Mouse (Mus musculus): ENCODE results near the gene Amhr2.

Gene Amhr2

GRCm38 (mm10) chr15:102470605-102471294 is 25.6 kb downstream of the Amhr2 start:
- peak; percentile 78 for DNase-seq (ENCODE audit: low spot score)

GRCm38 (mm10) chr15:102471295-102471645 is 26.1 kb downstream of the Amhr2 start:
- DNase-seq (ENCODE audit: low spot score) = no peak

GRCm38 (mm10) chr15:102471727-102472126 is 26.6 kb downstream of the Amhr2 start:
- DNase-seq (ENCODE audit: low spot score) = no peak

GRCm38 (mm10) chr15:102473246-102473645 is 28.1 kb downstream of the Amhr2 start:
- DNase-seq (ENCODE audit: low spot score) = no peak

- DNase-seq (ENCODE audit: low spot score) = no peak
Measured at GRCm38 (mm10) chr15:102474520-102474919, 29.4 kb downstream of the Amhr2 start.

- DNase-seq (ENCODE audit: low spot score) = no peak
Measured at GRCm38 (mm10) chr15:102483136-102483535, 38.0 kb downstream of the Amhr2 start.

- DNase-seq (ENCODE audit: low spot score) = no peak
Measured at GRCm38 (mm10) chr15:102485853-102486252, 40.7 kb downstream of the Amhr2 start.

- DNase-seq (ENCODE audit: low spot score) = no peak
Measured at GRCm38 (mm10) chr15:102487664-102488063, 42.5 kb downstream of the Amhr2 start.

GRCm38 (mm10) chr15:102498322-102498721 is 53.2 kb downstream of the Amhr2 start:
- DNase-seq (ENCODE audit: low spot score) = no peak

- DNase-seq (ENCODE audit: low spot score) = no peak
Measured at GRCm38 (mm10) chr15:102499370-102499769, 54.2 kb downstream of the Amhr2 start.

- no peak for DNase-seq (ENCODE audit: low spot score)
Measured at GRCm38 (mm10) chr15:102499851-102500250, 54.7 kb downstream of the Amhr2 start.

- no peak for DNase-seq (ENCODE audit: low spot score)
Measured at GRCm38 (mm10) chr15:102500479-102500878, 55.3 kb downstream of the Amhr2 start.

GRCm38 (mm10) chr15:102501084-102501814 is 56.1 kb downstream of the Amhr2 start:
- DNase-seq (ENCODE audit: low spot score) = no peak

- DNase-seq (ENCODE audit: low spot score) = no peak
Measured at GRCm38 (mm10) chr15:102502254-102502840, 57.2 kb downstream of the Amhr2 start.

- no peak for DNase-seq (ENCODE audit: low spot score)
Measured at GRCm38 (mm10) chr15:102503447-102503846, 58.3 kb downstream of the Amhr2 start, which contains the start of gene Gm10337. TSS of gene Gm10337 (plus strand) at chr15:102503722.
